Mouse (Mus musculus): ENCODE measurements around the gene Stx18.

GRCm38 (mm10) chr5:38140893-38141292 is 102.4 kb downstream of the Stx18 start:
- TF ChIP-seq CTCF (IDR thresholded peaks at IDR 0.05; ENCODE audit: borderline replicate concordance, control insufficient read depth, extremely low read depth, insufficient read depth, low read length, poor library complexity): no peak
- no peak for TF ChIP-seq POLR2A (IDR thresholded peaks at IDR 0.05; ENCODE audit: control insufficient read depth, extremely low read depth, insufficient read depth, low read length, poor library complexity)
